26 mouse cellular contexts compared by ENCODE assay signal in genomic region chr2:127928871-127929270, GRCm38 (mm10).
DNase-seq lines count a peak whose midpoint lies in the region; ATAC-seq and TF ChIP-seq lines count a peak whose summit lies in the region.
"Had no signal": no experiment of that assay in that cellular context is flagged by ENCODE, and none has a peak within 500 bp of the region (broad histone marks: within the 10 kb centered on the region; RNA-seq: fewer than 3 reads in every experiment).

No protein-coding gene starts in this region.

- no peak for TF ChIP-seq POLR2A in bone marrow macrophage, adult 2 months (IDR thresholded peaks at IDR 0.05; ENCODE audit: borderline replicate concordance, low read depth, low read length)

- no peak overlapping the region for H3K27ac ChIP-seq in hindbrain, embryonic 11.5 days (ENCODE audit: low read depth, low read length)
- no peak overlapping the region for H3K27ac ChIP-seq in hindbrain, embryonic 14.5 days
- peak overlapping the region; percentile 33; the same call in 1 of the 2 replicates for H3K27ac ChIP-seq in midbrain, embryonic 10.5 days (replicated peaks)
- no peak overlapping the region for H3K27ac ChIP-seq in midbrain, embryonic 13.5 days
- H3K27ac ChIP-seq in bone marrow macrophage, adult 2 months (ENCODE audit: insufficient read depth, low read depth, low read length), result peak overlapping the region; percentile 61
- peak overlapping the region; percentile 67; the same call in 1 of the 2 replicates for H3K27ac ChIP-seq in embryonic facial prominence, embryonic 10.5 days (replicated peaks)
- H3K27ac ChIP-seq: embryonic facial prominence, embryonic 15.5 days; heart, embryonic 15.5 days; limb, embryonic 13.5 days; liver, embryonic 12.5 days had no signal

- 0 out of 2 replicates have a peak, but pooled peaks cover 4% of the 10 kb centered on the region for H3K4me1 ChIP-seq in hindbrain, embryonic 11.5 days (replicated peaks; ENCODE audit: control insufficient read depth, insufficient read depth, low read length)
- H3K4me1 ChIP-seq in hindbrain, embryonic 14.5 days (replicated peaks; ENCODE audit: control insufficient read depth, insufficient read depth, low read length), result 0 out of 2 replicates have a peak, but pooled peaks cover 7% of the 10 kb centered on the region
- peaks cover 40% of the 10 kb centered on the region for H3K4me1 ChIP-seq in midbrain, embryonic 10.5 days
- H3K4me1 ChIP-seq in midbrain, embryonic 13.5 days (replicated peaks), result peaks cover 27% of the 10 kb centered on the region
- peaks cover 33% of the 10 kb centered on the region for H3K4me1 ChIP-seq in bone marrow macrophage, adult 2 months (ENCODE audit: control insufficient read depth, insufficient read depth, low read length)
- H3K4me1 ChIP-seq in embryonic facial prominence, embryonic 10.5 days, result peaks cover 38% of the 10 kb centered on the region

- H3K4me3 ChIP-seq in hindbrain, embryonic 11.5 days (ENCODE audit: low read depth, low read length), result no peak overlapping the region
- H3K4me3 ChIP-seq in hindbrain, embryonic 14.5 days (replicated peaks; ENCODE audit: low read length), result no peak overlapping the region
- H3K4me3 ChIP-seq in midbrain, embryonic 10.5 days, result no peak overlapping the region
- H3K4me3 ChIP-seq in midbrain, embryonic 13.5 days (replicated peaks), result no peak overlapping the region
- H3K4me3 ChIP-seq in bone marrow macrophage, adult 2 months (ENCODE audit: insufficient read depth, low read length), result no peak overlapping the region
- H3K4me3 ChIP-seq in embryonic facial prominence, embryonic 10.5 days, result no peak overlapping the region
- H3K4me3 ChIP-seq: embryonic facial prominence, embryonic 15.5 days; heart, embryonic 15.5 days; limb, embryonic 13.5 days; liver, embryonic 12.5 days; myocyte had no signal

- no peak overlapping the region for H3K9ac ChIP-seq in hindbrain, embryonic 11.5 days (ENCODE audit: low read depth, low read length)
- H3K9ac ChIP-seq in hindbrain, embryonic 14.5 days, result no peak overlapping the region
- H3K9ac ChIP-seq in midbrain, embryonic 13.5 days (replicated peaks), result no peak overlapping the region
- H3K9ac ChIP-seq: embryonic facial prominence, embryonic 15.5 days; heart, embryonic 15.5 days; limb, embryonic 13.5 days; liver, embryonic 12.5 days had no signal

- no peak for TF ChIP-seq CTCF in bone marrow macrophage, adult 2 months (IDR thresholded peaks at IDR 0.05; ENCODE audit: low read depth, low read length)

- H3K36me3 ChIP-seq in hindbrain, embryonic 11.5 days (ENCODE audit: control insufficient read depth, insufficient read depth, low read length), result no peaks in the 10 kb centered on the region
- H3K36me3 ChIP-seq in hindbrain, embryonic 14.5 days (replicated peaks; ENCODE audit: control insufficient read depth, insufficient read depth), result no peaks in the 10 kb centered on the region
- no peaks in the 10 kb centered on the region for H3K36me3 ChIP-seq in midbrain, embryonic 10.5 days
- H3K36me3 ChIP-seq in midbrain, embryonic 13.5 days, result no peaks in the 10 kb centered on the region
- no peaks in the 10 kb centered on the region for H3K36me3 ChIP-seq in embryonic facial prominence, embryonic 10.5 days (replicated peaks)
- H3K36me3 ChIP-seq: embryonic facial prominence, embryonic 15.5 days; G1E; heart, embryonic 15.5 days; limb, embryonic 13.5 days; liver, embryonic 12.5 days had no signal

- no peaks in the 10 kb centered on the region for H3K27me3 ChIP-seq in hindbrain, embryonic 11.5 days (ENCODE audit: control insufficient read depth, insufficient read depth, low read length)
- H3K27me3 ChIP-seq in hindbrain, embryonic 14.5 days (ENCODE audit: control insufficient read depth, insufficient read depth, low read length), result no peaks in the 10 kb centered on the region
- no peaks in the 10 kb centered on the region for H3K27me3 ChIP-seq in midbrain, embryonic 10.5 days (ENCODE audit: low read depth, poor library complexity, severe bottlenecking)
- H3K27me3 ChIP-seq in midbrain, embryonic 13.5 days, result no peaks in the 10 kb centered on the region
- no peaks in the 10 kb centered on the region for H3K27me3 ChIP-seq in embryonic facial prominence, embryonic 10.5 days (replicated peaks; ENCODE audit: low read depth, poor library complexity, severe bottlenecking)
- H3K27me3 ChIP-seq: embryonic facial prominence, embryonic 15.5 days; liver, embryonic 12.5 days had no signal

- DNase-seq in hindbrain, embryonic 11.5 days (ENCODE audit: low spot score), result no peak
- no peak for DNase-seq in hindbrain, embryonic 14.5 days (ENCODE audit: low spot score)
- DNase-seq in midbrain, embryonic 10.5 days (ENCODE audit: low spot score), result no peak
- no peak for DNase-seq in embryonic facial prominence, embryonic 10.5 days (ENCODE audit: low spot score)
- no peak for DNase-seq in left cerebral cortex, postnatal 25 days (ENCODE audit: low spot score in 2 of 2)
- DNase-seq: adrenal gland, postnatal 36 days; B cell, adult 2 months; cerebellum, adult 11 months; cerebellum, postnatal 10 days; gastrocnemius, postnatal 36 days; heart, postnatal 4 days; kidney, adult 18-20 months; kidney, postnatal 36 days; lung, adult 2 months; right cerebral cortex, adult 18-20 months; right cerebral cortex, postnatal 4 days had no signal

- WGBS in hindbrain, embryonic 11.5 days, result 53% methylated on average over 4 of the region's 4 CpGs
- WGBS in hindbrain, embryonic 14.5 days, result 43% methylated on average over 4 of the region's 4 CpGs
- WGBS in midbrain, embryonic 10.5 days, result 49% methylated on average over 4 of the region's 4 CpGs
- WGBS in midbrain, embryonic 13.5 days, result 58% methylated on average over 4 of the region's 4 CpGs
- 53% methylated on average over 4 of the region's 4 CpGs for WGBS in embryonic facial prominence, embryonic 10.5 days

- 0 out of 2 replicates have a peak, but pooled peaks have one; percentile 27 for ATAC-seq in hindbrain, embryonic 11.5 days (ENCODE audit: low FRiP score)
- no peak for ATAC-seq in hindbrain, embryonic 14.5 days (ENCODE audit: low FRiP score)
- ATAC-seq in midbrain, embryonic 13.5 days, result no peak
- ATAC-seq: inflammation-experienced regulatory T-cells, adult 6 months; liver, embryonic 12.5 days; Patski had no signal

- no peak overlapping the region for H3K4me2 ChIP-seq in hindbrain, embryonic 11.5 days (replicated peaks; ENCODE audit: low read depth, low read length)
- H3K4me2 ChIP-seq in hindbrain, embryonic 14.5 days (replicated peaks), result no peak overlapping the region
- H3K4me2 ChIP-seq in midbrain, embryonic 13.5 days (replicated peaks), result no peak overlapping the region
- H3K4me2 ChIP-seq: embryonic facial prominence, embryonic 15.5 days; heart, embryonic 15.5 days; limb, embryonic 13.5 days; liver, embryonic 12.5 days had no signal

- intact Hi-C loops in left cerebral cortex, postnatal 25 days (cut with DNase I), result no loop called here

- no peaks in the 10 kb centered on the region for H3K9me3 ChIP-seq in hindbrain, embryonic 11.5 days (ENCODE audit: control insufficient read depth, low read length)
- no peaks in the 10 kb centered on the region for H3K9me3 ChIP-seq in hindbrain, embryonic 14.5 days (ENCODE audit: control insufficient read depth, low read length)
- H3K9me3 ChIP-seq in midbrain, embryonic 10.5 days (replicated peaks), result no peaks in the 10 kb centered on the region
- no peaks in the 10 kb centered on the region for H3K9me3 ChIP-seq in midbrain, embryonic 13.5 days
- no peaks in the 10 kb centered on the region for H3K9me3 ChIP-seq in embryonic facial prominence, embryonic 10.5 days
- H3K9me3 ChIP-seq: embryonic facial prominence, embryonic 15.5 days; G1E; heart, embryonic 15.5 days; limb, embryonic 13.5 days; liver, embryonic 12.5 days had no signal

Comparison
In these comparisons a context has a peak if more than half of its experiments do, and no peak if none do; other contexts are left out.
1. H3K27ac ChIP-seq: peak in midbrain, embryonic 10.5 days (single experiment), bone marrow macrophage, adult 2 months (single experiment) and embryonic facial prominence, embryonic 10.5 days (single experiment); none in hindbrain, embryonic 11.5 days (single experiment), hindbrain, embryonic 14.5 days (single experiment) and midbrain, embryonic 13.5 days (single experiment).